Comparison of ENCODE assay signal across 9 mouse cellular contexts in genomic region chr11:21994377-21995370, GRCm38 (mm10). TPM values are rescaled to one million over a fixed set of nuclear protein-coding genes. Genes with fewer than 3 reads are reported as not detected.
A peak's percentile ranks its signal among the peaks of the same experiment; 100 is the strongest.
DNase-seq lines count a peak whose midpoint lies in the region; ATAC-seq and TF ChIP-seq lines count a peak whose summit lies in the region.
"Had no signal": no experiment of that assay in that cellular context is flagged by ENCODE, and none has a peak within 500 bp of the region (broad histone marks: within the 10 kb centered on the region; RNA-seq: fewer than 3 reads in every experiment).

No protein-coding gene starts in this region.

- no peak overlapping the region for H3K27ac ChIP-seq in gastrocnemius, adult 2 months
- no peak overlapping the region for H3K27ac ChIP-seq in embryonic facial prominence, embryonic 13.5 days
- H3K27ac ChIP-seq in midbrain, embryonic 13.5 days: peak overlapping the region; percentile 86

- H3K36me3 ChIP-seq in embryonic facial prominence, embryonic 13.5 days: no peaks in the 10 kb centered on the region
- no peaks in the 10 kb centered on the region for H3K36me3 ChIP-seq in midbrain, embryonic 13.5 days

- no peak for ATAC-seq in embryonic facial prominence, embryonic 13.5 days (ENCODE audit: insufficient number of reproducible peaks, insufficient read depth, low FRiP score, low TSS enrichment, low read depth)
- no peak for ATAC-seq in midbrain, embryonic 13.5 days
- ATAC-seq in megakaryocyte progenitor cell, adult 5-6 weeks (replicated peaks; ENCODE audit: poor library complexity): no peak

- DNase-seq in gastrocnemius, adult 2 months: peak; percentile 19
- DNase-seq in gastrocnemius, adult 8-10 months (ENCODE audit: low spot score in 2 of 2): no peak
- DNase-seq in left cerebral cortex, postnatal 4 days: peak; percentile 17
- no peak for DNase-seq in left cerebral cortex, postnatal 14 days (ENCODE audit: low spot score in 2 of 2)
- DNase-seq in thymus, postnatal 10 days (ENCODE audit: low spot score in 2 of 2): no peak

- no peaks in the 10 kb centered on the region for H3K9me3 ChIP-seq in embryonic facial prominence, embryonic 13.5 days
- H3K9me3 ChIP-seq in midbrain, embryonic 13.5 days: no peaks in the 10 kb centered on the region

- peak overlapping the region; percentile 46 for H3K4me2 ChIP-seq in embryonic facial prominence, embryonic 13.5 days
- H3K4me2 ChIP-seq in midbrain, embryonic 13.5 days (replicated peaks): peak overlapping the region; percentile 76

- H3K4me1 ChIP-seq in embryonic facial prominence, embryonic 13.5 days: peaks cover 26% of the 10 kb centered on the region; the same call in 1 of the 2 replicates
- H3K4me1 ChIP-seq in midbrain, embryonic 13.5 days (replicated peaks): peaks cover 58% of the 10 kb centered on the region

- no peak for TF ChIP-seq CTCF in gastrocnemius, adult 2 months (IDR thresholded peaks at IDR 0.05)

- no peak overlapping the region for H3K4me3 ChIP-seq in gastrocnemius, adult 2 months
- H3K4me3 ChIP-seq in embryonic facial prominence, embryonic 13.5 days: peak overlapping the region; percentile 14
- H3K4me3 ChIP-seq in midbrain, embryonic 13.5 days (replicated peaks): peak overlapping the region; percentile 67
- H3K4me3 ChIP-seq: megakaryocyte, embryonic 14.5 days had no signal

- intact Hi-C loops in gastrocnemius, adult 2 months (cut with DNase I): no loop called here
- intact Hi-C loops in left cerebral cortex, postnatal 4 days (cut with DNase I): loop anchor here (5.0 kb wide), 2 partner anchors 203 to 518 kb away; partner anchors contain the start of gene Tmem17
- intact Hi-C loops in left cerebral cortex, postnatal 14 days (cut with DNase I): no loop called here

- H3K27me3 ChIP-seq in embryonic facial prominence, embryonic 13.5 days: peaks cover 87% of the 10 kb centered on the region
- H3K27me3 ChIP-seq in midbrain, embryonic 13.5 days: peaks cover 63% of the 10 kb centered on the region

- no peak overlapping the region for H3K9ac ChIP-seq in embryonic facial prominence, embryonic 13.5 days
- H3K9ac ChIP-seq in midbrain, embryonic 13.5 days (replicated peaks): peak overlapping the region; percentile 86

- WGBS in embryonic facial prominence, embryonic 13.5 days: 6% methylated on average over 34 of the region's 34 CpGs
- 7% methylated on average over 34 of the region's 34 CpGs for WGBS in midbrain, embryonic 13.5 days

RNA-seq across cellular contexts. Expression of gene Otx1, which starts 8.0 kb away (rescaled TPM):
- total RNA-seq in gastrocnemius, adult 2 months (2021): not detected
- not detected for total RNA-seq in gastrocnemius, adult 8-10 months (2022)
- 10 to 100 TPM; 10.4 to 12.0 TPM for total RNA-seq in left cerebral cortex, postnatal 4 days (2021)
- 1 to 10 TPM; 6.1 to 9.1 TPM for total RNA-seq in left cerebral cortex, postnatal 14 days (2021)
- polyA plus RNA-seq in embryonic facial prominence, embryonic 13.5 days (2015; fragmentation: Nextera tagmentation; extraction: Ambion mirVana): 9.5 and 10.0 TPM in 2 replicates
- polyA plus RNA-seq in midbrain, embryonic 13.5 days (2015; fragmentation: Nextera tagmentation; extraction: Ambion mirVana): 23.2 and 23.5 TPM in 2 replicates
- total RNA-seq in megakaryocyte progenitor cell, adult 5-6 weeks (2015): not detected in 2 replicates
- not detected in 2 replicates for total RNA-seq in megakaryocyte progenitor cell, adult 5-6 weeks (2017)

Comparison
In these comparisons a context has a peak if more than half of its experiments do, and no peak if none do; other contexts are left out.
1. DNase-seq: peak in gastrocnemius, adult 2 months (single experiment) and left cerebral cortex, postnatal 4 days (single experiment); none in gastrocnemius, adult 8-10 months (0 of 2), left cerebral cortex, postnatal 14 days (0 of 2) and thymus, postnatal 10 days (0 of 2).
2. RNA of gene Otx1, which starts 8.0 kb away (total RNA-seq): 10.4 to 12.0 TPM in left cerebral cortex, postnatal 4 days and 6.1 to 9.1 TPM in left cerebral cortex, postnatal 14 days; not detected in gastrocnemius, adult 2 months, not detected in gastrocnemius, adult 8-10 months and not detected in megakaryocyte progenitor cell, adult 5-6 weeks; every median in the first group is over 4 times any median in the second.